Mouse (Mus musculus): ENCODE results near the gene Rsbn1.

Rsbn1 gene

DNA sequence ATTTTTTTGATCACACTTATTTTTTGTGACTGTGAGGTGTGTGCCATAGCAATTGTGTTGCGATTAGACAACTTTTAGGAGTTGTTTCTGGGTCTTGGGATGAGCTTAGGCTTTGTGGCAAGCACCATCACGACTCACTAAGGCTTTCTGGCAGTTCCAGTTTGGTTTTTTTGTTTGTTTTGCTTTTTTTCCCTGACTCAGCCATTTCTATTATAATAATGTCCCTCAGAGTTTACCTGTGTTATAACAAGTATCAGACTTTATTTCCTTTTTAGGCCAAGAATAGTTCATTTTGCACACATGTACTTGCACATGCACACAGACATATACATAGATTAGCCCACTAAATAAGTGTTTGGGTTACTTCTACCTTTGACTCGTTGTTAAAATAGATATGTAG lies 46.7 kb downstream of the Rsbn1 start:
- no peak for DNase-seq

DNA sequence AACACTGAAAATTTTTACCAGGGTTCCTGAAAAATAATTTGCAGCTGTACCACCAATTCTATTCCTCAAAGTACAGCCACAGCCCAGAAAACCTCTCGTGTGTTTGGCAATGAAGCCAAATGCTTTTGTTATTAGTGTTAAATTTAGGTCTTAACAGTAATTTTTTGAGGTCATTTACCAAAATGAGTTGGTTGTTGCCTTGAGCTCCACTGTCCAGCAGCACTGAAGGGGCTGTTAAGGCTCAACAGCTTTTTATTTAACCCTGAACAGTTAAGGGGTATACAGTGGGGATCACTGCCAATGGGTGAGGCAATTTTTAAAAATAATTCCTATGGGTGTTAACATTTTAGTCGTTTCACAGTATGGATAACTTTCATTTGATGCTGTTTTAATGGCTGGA lies 53.3 kb downstream of the Rsbn1 start:
- no peak for DNase-seq

DNA sequence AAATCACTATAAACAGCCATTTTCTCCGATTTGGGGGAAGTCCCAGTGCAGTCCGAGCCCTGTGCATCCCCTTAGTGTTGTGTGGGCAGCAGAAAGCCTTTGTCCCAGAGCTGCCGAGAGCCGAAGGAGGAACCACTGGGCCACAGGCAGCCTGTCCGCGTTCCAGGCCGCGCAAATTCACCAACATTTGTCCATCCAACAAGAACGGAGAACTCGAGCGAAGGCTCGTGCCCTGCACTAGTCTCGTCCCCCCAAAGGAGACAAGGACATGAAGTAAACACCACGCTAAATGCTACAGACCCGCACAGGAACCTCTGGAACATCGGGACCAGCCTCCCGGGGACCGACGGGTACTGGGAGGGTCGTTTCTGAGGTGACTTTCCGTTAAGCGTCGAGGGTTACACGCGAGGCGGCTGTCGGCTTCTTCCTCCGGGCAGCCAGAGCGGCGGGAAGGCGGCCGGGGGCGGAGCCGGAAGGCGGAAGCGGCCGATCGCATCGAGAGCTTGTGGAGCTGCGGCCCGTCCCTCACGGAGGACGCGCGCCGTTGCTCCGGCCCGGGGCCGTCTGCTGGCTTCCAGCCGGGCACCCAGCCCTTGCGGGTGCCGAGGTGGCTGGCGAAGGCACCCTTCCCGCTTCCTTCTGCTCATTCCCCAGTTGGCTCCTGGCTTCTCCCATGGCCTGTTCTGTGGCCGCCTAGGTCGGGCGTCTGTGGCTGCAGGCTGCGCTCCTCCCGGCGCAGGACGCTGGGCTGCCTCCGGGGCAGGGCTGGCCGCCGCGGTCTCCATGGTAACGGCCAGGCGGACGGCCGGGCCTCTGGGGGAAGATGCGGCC lies 54.2 kb downstream of the Rsbn1 start, which contains the start of gene Phtf1:
Gene Phtf1, plus strand, starts transcription at position 250 of the 831 bp plus-strand sequence.
- peak; percentile 85 to 89 for DNase-seq

DNA sequence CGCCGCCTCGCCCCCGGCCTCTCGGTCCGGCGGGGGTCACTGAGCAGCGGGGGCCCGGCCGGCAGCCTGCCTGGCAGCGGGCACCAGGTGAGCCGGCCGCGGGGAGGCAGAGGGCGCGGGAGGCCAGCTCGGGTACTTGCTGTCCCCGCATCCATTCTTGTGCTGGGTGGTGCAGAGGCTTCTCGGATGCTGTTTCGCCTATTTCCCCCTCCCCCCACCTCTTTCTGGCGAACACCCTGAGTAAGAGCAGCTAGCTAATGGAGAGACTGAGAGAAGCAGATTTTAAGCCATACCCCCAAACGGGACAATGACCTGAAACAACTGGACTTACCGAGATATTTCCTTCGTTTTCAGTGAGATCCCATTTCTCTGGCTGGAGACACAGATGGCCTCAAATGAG lies 54.8 kb downstream of the Rsbn1 start:
- DNase-seq: peak; percentile 77 to 80

DNA sequence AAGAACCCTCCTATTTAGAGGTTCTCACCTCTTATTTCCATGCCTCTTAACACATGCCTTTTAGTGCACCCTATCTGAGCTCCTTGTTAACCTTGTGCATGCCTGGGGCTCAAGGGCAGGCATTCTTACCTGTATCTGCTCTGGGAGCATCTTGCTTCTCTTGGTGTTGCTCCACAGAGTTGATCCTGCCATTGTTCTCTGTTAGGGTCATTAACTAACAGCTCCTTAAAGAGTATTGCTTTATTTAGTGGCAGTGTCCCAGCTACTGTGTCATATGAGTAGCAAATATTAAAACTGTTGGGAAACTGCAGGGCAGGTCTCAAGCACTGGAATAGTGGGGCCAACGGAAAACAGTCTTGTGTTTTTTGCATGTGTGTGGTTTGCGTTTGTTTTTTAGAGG lies 57.2 kb downstream of the Rsbn1 start:
- DNase-seq: no peak

DNA sequence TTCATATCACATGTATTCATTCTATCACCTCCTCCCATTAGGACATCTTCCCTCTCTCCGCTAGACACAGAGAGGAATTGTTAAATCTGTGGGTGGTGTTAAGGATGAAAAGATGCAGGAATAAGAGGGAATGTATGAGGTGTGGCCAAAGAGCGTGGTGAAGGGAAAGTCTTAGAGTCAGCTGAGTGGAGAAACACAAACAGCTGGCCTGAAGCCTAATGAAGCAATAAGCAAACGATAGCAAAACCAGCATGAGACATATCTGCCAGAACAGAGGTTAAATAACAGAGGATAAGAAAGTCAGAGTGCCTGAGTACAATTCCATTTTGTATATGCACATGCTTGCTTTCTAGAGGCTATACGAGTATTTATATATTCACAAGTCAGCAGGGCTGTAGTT lies 70.6 kb downstream of the Rsbn1 start:
- DNase-seq: no peak

DNA sequence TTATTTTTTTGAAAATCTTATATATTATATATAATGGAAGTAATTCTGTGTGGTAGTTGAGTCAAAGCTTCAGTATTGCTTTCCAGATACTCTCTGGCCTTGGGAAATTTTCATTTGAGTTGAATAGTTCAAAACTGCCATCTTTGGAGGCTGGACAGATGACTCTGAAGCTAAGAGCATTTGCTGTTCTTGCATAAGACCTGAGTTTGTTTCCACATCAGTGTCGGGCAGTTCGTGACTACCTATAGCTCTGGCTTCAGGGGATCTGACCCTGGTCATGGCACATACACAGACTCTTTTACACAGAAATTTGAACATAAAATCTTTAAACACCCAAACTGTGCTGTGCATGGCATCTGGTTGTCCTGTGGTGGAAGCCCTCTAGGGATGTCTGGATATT lies 71.3 kb downstream of the Rsbn1 start:
- no peak for DNase-seq

DNA sequence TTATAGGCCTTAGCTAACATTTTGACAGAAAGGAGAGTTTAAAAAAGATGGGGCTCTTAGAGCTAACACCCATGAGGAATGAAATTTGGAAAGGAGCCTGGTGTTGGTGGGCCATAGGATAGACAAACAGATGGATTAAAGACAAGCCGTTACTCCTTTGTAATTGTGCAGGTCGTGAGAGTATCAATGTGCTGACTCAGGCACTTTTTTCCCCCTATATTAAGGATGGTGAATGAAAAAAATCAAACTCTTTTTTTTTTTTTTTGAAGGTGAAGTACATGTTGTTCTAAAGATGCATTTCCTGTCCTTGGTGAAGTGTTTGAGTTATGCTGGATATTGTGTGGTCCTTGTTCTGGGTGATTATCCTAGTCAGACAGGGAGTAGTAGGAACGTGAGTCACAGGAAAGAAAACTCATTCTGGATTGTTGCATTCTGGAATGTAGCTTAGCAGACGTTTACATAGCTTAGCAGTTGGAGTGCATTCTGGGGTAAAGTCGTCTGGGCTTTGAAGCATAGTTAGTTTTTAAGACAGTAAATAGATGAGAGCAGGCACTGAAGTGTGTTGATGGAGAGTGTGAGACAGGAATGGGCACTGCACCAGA lies 74.0 kb downstream of the Rsbn1 start:
- no peak for DNase-seq

DNA sequence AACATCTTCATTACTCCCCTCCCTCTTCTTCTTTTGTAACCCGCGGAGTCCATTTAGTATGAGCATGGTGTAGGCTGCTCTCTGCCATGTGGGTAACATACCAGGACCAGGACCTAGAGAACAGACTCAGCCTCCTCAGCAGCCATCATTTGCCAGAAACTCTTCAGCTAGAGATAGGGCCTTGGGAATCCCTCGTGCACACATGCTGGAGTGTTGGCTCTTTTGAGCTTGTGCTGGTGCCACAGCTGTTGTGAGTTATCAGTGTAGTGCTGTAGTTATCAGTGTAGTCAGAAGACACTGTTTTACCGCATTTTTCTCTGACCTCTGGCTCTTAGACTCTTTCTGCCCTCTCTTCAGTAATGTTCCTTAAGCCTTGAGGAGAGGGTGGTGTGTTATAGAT lies 75.4 kb downstream of the Rsbn1 start:
- no peak for DNase-seq

DNA sequence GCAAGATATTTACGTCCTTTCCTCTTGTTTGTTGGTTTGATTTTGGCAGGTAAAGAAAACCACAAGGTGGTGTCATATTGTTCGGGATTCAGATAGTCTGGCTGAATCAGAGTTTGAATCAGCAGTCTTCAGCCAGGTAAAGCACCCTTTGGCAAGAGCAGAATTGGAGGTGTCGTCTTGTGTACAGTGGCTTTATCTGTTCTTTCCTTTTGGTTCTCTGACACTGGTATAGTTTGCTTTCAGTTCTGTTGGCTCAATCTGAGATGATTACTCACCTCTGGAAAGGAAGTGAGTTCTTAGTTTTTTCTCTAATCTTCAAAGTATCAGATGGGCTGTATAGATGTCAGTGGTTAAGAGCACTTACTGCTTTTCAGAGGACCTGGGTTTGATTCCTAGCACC lies 77.4 kb downstream of the Rsbn1 start:
- DNase-seq: no peak

DNA sequence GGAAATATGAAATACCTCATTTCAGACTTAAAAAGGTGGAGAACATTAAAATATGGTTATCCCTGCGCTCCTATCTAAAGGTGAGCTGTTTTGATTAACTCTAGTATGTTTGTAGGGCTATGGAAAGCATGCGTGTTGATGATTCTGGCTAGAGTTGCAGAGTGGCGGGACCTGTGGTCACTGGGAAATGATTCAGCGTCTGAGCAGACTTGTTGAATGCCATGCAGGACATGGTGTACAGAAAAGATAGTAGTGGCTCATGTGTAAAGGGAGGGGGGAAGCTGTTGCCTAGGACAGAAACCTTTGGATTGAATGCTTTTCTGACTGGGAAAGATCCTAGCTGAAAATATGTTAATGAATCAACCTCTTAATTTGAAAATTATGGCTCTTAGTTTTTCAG lies 84.8 kb downstream of the Rsbn1 start:
- no peak for DNase-seq

DNA sequence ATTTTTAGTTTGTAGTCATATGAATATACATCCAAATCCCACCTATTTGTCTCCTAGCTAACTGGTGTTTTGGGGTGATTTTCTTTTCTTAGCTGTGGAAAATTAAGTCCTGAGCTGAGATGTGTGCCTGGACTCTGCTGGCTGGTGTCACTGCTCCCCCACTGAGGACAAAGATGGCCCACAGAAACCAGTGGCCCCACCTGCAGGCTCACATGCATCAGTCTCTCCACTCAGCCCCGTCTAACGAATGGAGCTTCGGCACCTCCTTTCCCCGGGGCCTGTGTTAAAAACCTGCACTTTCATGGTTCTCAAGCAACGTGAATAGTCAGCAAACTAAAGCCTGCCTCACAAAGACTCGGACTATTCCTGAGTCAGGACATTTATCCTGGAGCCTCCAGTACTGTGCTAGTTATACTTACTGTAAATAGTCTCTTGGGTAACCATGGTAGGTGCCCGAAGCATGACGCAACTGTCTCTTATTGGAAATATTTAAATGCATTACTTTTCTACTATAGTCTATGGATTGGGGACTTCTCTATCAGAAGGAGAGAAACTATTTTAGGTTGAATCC lies 93.1 kb downstream of the Rsbn1 start:
- DNase-seq: peak; percentile 10 to 34

DNA sequence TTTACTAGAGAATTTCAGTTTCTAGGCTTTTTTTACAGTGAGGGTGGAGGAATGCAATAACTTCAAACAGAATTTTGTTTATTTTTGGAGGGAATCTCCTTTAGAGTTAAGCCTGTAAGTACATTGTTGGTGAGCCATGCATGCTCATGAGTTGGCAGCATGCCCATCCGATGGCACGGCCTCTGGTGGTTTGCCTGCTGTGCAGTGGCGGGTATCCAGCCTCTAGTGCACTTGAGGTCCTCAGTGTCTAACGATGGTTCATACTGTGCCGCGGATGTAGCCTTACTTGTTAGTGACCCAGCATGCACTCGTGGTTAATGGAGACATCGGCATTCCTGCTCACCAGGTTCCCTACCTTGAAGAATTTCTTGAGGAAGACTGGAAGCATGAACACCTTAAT lies 93.6 kb downstream of the Rsbn1 start:
- peak; percentile 50 to 59 for DNase-seq

DNA sequence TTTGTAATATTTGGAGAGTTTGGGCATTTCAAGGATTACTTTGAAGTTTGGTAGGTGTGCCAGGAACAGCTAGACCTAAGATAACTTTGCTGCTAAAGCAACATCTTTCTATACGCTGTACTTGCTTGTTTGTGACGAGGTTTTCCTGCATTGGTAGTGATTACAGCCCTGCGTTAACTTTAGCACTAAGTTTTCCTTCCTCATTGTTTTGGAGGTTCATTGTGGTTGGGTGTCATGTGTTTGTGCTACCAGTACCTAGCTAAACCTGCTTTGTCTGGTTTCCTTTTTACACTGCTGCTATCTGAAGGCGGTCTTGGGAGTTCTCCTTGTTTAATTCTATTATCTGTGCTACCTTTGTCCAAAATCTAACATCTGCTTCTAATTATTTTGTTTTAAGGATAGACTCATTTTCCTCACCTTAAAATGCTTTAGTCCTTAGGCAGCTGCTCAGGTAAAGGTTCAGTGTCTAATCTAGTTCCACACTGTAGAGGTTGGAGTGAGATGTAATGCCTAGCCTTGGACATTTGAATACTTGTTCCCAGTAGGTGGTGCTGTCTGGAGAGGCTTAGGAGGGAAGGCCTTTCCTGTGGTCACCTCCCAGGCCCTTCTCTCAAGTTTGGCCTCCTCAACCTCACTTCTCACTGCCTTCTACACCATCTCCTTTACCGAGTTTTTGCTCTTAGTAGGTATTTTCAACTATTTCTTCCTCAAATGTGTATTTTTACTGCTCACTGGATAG lies 96.2 kb downstream of the Rsbn1 start:
- DNase-seq: no peak

DNA sequence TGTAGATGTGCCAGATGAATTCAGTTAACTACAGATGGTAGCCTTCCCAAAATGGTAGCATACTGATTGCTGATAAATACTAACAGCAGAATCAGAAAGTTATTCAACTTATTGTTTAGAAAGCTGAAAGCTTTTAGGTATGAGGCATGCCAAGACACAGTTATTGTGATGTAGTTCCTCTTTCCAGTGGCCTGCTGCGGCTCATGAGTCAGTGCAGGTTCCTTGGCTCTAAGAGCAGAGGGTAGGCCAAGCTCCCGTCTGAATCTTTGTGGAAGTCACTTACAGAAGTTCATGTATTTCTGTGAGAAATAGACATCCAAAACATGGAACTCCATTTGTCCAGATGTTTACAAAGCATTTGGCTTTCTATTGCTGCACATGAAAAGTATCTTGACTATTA lies 98.1 kb downstream of the Rsbn1 start:
- DNase-seq: no peak

Data from cerebellum, postnatal 14 days (tissue).